ENCODE assay signal across 23 mouse cellular contexts in genomic region chr7:5109301-5109700, GRCm38 (mm10). TPM values are rescaled to one million over a fixed set of nuclear protein-coding genes. Genes with fewer than 3 reads are reported as not detected.
"Had no signal": no experiment of that assay in that cellular context is flagged by ENCODE, and none has a peak within 500 bp of the region (broad histone marks: within the 10 kb centered on the region; RNA-seq: fewer than 3 reads in every experiment).

No protein-coding gene starts in this region.

- H3K9ac ChIP-seq: limb, embryonic 12.5 days; limb, embryonic 15.5 days; midbrain, embryonic 15.5 days; neural tube, embryonic 12.5 days; neural tube, embryonic 15.5 days had no signal

- H3K4me1 ChIP-seq: limb, embryonic 12.5 days; limb, embryonic 15.5 days; midbrain, embryonic 15.5 days; neural tube, embryonic 12.5 days; neural tube, embryonic 15.5 days had no signal

- H3K9me3 ChIP-seq: limb, embryonic 15.5 days; midbrain, embryonic 15.5 days; neural tube, embryonic 15.5 days had no signal

- H3K36me3 ChIP-seq: limb, embryonic 12.5 days; limb, embryonic 15.5 days; midbrain, embryonic 15.5 days; neural tube, embryonic 12.5 days; neural tube, embryonic 15.5 days had no signal

- H3K27me3 ChIP-seq: limb, embryonic 12.5 days; limb, embryonic 15.5 days; midbrain, embryonic 15.5 days; neural tube, embryonic 12.5 days; neural tube, embryonic 15.5 days had no signal

- DNase-seq: kidney, adult 9 months; kidney, postnatal 14 days; kidney, postnatal 4 days; left cerebral cortex, postnatal 4 days; lung, adult 2 months; lung, postnatal 14 days; lung, postnatal 4 days; thymus, postnatal 25 days had no signal

- ATAC-seq: midbrain, embryonic 15.5 days had no signal

- H3K4me3 ChIP-seq: limb, embryonic 12.5 days; limb, embryonic 15.5 days; midbrain, embryonic 15.5 days; neural tube, embryonic 12.5 days; neural tube, embryonic 15.5 days had no signal

- H3K4me2 ChIP-seq: limb, embryonic 12.5 days; limb, embryonic 15.5 days; liver, embryonic 11.5 days; midbrain, embryonic 11.5 days; midbrain, embryonic 15.5 days; neural tube, embryonic 12.5 days; neural tube, embryonic 15.5 days had no signal

- H3K27ac ChIP-seq: limb, embryonic 12.5 days; limb, embryonic 15.5 days; midbrain, embryonic 15.5 days; neural tube, embryonic 12.5 days; neural tube, embryonic 15.5 days had no signal

RNA-seq across cellular contexts. Expression of gene Rfpl4, which starts 7.4 kb away (rescaled TPM):
- polyA plus RNA-seq: kidney, embryonic 16.5 days; limb, embryonic 12.5 days; limb, embryonic 15.5 days; liver, embryonic 11.5 days; liver, embryonic 16.5 days; lung, adult 2 months; lung, embryonic 16.5 days; midbrain, embryonic 11.5 days; midbrain, embryonic 15.5 days; neural tube, embryonic 15.5 days; small intestine, adult 2 months; spleen, adult 2 months; stomach, embryonic 16.5 days; thymus, postnatal 0 days had no signal

RNA-seq across cellular contexts. Expression of gene Vmn1r55, which starts 40.2 kb away (rescaled TPM):
- polyA plus RNA-seq: kidney, embryonic 16.5 days; limb, embryonic 12.5 days; limb, embryonic 15.5 days; liver, embryonic 11.5 days; liver, embryonic 16.5 days; lung, adult 2 months; lung, embryonic 16.5 days; midbrain, embryonic 11.5 days; small intestine, adult 2 months; spleen, adult 2 months; stomach, embryonic 16.5 days; testis, adult 2 months; thymus, postnatal 0 days had no signal
